Mouse (Mus musculus): ENCODE data around the gene 5031439G07Rik. TPM values are rescaled to one million over a fixed set of nuclear protein-coding genes. Genes with fewer than 3 reads are reported as not detected.

Gene 5031439G07Rik
- polyA plus RNA-seq, 1 experiment from 2014 or later = 14.1 TPM

Small RNAs within 50 kb of the gene (microRNA-seq; reads per million reads assigned to microRNA genes)
- 28.7 reads per million, percentile 42 among the genes with 10 or more reads in this experiment for gene Mir1249

Other genes with a start within 250 kb of the 5031439G07Rik start
- 30.0 and 32.9 TPM in 2 replicates for gene Phf21b, start 132.5 kb downstream of the 5031439G07Rik start, polyA plus RNA-seq (2014; fragmentation: Nextera tagmentation; extraction: Ambion mirVana)
- 0.30 and 0.40 TPM in 2 replicates for gene Gm29666, start 68.5 kb downstream of the 5031439G07Rik start, polyA plus RNA-seq (2014; fragmentation: Nextera tagmentation; extraction: Ambion mirVana)
- gene Nup50, start 65.1 kb downstream of the 5031439G07Rik start, polyA plus RNA-seq (2014; fragmentation: Nextera tagmentation; extraction: Ambion mirVana) = 28.3 and 33.3 TPM in 2 replicates
- gene Upk3a, start 28.6 kb upstream of the 5031439G07Rik start, polyA plus RNA-seq (2014; fragmentation: Nextera tagmentation; extraction: Ambion mirVana) = 1.1 and 1.3 TPM in 2 replicates
- 29.2 and 29.4 TPM in 2 replicates for gene Fam118a, start 40.4 kb upstream of the 5031439G07Rik start, polyA plus RNA-seq (2014; fragmentation: Nextera tagmentation; extraction: Ambion mirVana)
- 0.09 and 0.28 TPM in 2 replicates for gene Smc1b, start 143.4 kb upstream of the 5031439G07Rik start, polyA plus RNA-seq (2014; fragmentation: Nextera tagmentation; extraction: Ambion mirVana)
- 0.64 and 0.97 TPM in 2 replicates for gene Ribc2, start 143.5 kb upstream of the 5031439G07Rik start, polyA plus RNA-seq (2014; fragmentation: Nextera tagmentation; extraction: Ambion mirVana)
- gene Fbln1, start 217.4 kb upstream of the 5031439G07Rik start, polyA plus RNA-seq (2014; fragmentation: Nextera tagmentation; extraction: Ambion mirVana) = 48.9 and 52.1 TPM in 2 replicates

All from forebrain, embryonic 14.5 days (tissue).